Mouse (Mus musculus) cerebellum, postnatal 14 days (tissue): ENCODE measurements around the gene Ambra1.

ENCODE experiments used
- DNase-seq, 2 experiments: peaks; one replicate each; pipeline ENCODE4 v3.0.0; 2021; ENCODE audit warnings: mixed read lengths in 2 of 2

Gene Ambra1

DNA sequence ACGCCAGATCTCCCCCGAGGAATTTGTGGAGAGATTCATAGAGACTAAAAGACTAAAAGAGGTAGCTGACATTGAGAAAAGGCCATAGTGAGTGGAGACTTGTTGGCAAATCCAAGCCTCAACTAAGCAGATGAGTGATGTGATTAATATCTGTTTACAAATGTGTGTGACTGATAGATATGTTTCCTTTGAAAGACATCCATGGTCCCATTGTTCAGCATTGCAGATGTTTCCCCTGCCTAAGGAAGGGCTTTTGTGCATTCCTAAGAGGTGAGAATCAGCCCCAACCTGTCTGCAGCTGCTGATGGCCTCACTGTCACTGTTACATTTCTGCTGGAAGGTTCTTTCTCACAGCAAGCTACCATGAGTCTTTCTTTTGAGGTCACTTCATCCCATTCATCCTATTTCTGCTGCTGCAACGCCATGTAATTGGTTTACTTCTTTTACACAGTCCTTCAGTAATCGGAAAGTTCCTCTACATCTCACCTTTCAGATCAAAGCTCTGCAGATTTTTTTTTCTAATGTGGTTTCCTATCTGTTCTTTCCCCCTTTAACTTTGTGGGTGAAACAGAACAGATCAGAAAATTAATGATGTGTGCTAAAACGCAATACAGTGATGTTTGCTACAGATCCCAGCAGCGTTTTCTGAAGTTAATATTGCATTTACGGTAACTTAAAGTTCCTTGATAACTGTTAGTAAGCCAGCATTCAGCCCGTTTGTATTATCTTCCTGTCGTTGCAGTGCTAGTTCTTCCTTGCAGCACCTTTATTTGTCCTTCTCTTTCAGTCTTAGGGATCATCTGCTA is 146.3 kb downstream of the Ambra1 start:
- no peak for DNase-seq

- DNase-seq, result no peak
Measured at GRCm38 (mm10) chr2:91876806-91877140, 146.8 kb downstream of the Ambra1 start.

GRCm38 (mm10) chr2:91878387-91879180 is 148.7 kb downstream of the Ambra1 start:
- DNase-seq, result no peak

DNA sequence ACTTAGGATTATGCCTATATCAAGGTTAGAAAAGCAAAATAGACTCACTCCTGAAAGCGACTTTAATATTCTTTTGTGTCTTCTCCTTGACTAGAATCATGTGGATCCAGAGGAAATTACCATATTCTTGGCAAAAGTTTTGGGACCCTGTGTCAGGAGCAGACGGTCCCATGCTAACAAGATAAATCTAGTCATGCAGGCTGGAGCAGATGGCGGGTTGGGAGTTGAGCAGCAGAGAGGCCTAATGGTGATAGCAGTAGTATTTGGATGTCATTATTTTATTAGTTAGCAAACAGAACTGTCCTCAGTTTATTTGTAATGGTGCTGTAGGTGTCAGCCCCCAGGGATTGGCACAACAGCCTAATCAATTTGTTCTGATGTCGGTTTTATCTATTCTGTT is 154.0 kb downstream of the Ambra1 start:
- peak; percentile 48 to 62 for DNase-seq

DNA sequence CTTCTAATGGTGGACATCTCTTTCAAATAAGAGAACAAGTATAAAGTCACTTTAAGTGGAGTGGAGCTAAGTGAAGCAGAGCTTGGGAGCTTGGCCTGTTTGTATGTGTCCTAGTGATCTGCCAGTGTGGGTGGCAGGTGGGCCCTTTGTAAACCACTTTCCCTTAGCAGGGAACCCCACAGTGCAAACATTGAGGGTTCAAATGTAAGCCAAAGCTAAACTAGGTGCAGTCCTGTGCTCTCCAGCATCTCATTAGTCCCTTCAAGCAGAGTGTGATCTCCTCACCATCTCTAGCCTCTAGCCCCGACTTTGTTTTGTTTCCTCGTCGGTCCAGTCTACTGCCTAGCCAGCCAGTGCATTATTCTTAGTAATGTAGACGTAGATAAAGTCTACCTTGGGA is 154.7 kb downstream of the Ambra1 start:
- DNase-seq, result peak; percentile 4 to 25

DNA sequence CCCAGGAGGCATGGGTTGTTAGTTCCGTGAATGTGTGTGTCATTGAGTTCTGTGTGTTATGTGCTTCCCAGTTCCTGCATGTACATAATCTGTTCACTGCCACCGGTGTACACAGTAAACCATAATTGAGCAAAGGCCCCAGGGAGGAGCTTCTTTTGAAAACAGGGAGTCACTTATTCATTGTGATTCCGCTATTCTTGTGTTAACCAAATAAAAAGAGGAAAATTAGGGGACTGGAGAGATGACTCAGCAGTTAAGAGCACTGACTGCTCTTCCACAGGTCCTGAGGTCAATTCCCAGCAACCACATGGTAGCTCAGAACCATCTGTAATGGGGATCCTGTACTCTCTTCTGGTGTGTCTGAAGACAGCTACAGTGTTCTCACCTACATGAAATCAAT is 164.8 kb downstream of the Ambra1 start:
- DNase-seq, result no peak

- DNase-seq, result no peak
Measured at GRCm38 (mm10) chr2:91895401-91895800, 165.5 kb downstream of the Ambra1 start.

- no peak for DNase-seq
Measured at GRCm38 (mm10) chr2:91897968-91898367, 168.0 kb downstream of the Ambra1 start.

DNA sequence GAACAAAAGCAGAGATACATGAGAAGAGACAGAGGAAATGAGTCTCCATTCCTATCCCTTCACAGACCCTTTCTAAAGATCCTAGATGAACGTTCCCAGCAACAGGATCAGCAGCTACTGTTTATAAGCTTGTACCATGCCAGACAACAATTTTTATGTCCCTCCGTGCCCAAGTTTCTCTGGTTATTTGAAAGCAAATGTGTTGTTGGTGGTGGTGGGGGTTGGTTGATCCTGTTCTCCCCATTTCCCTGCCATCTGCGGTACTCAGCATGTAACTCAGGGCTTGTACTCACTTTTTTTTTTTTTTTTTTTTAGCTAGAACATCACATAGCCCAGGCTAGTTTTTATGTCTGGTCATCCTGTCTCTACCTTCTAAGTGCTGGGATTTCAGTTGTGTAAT is 169.2 kb downstream of the Ambra1 start:
- DNase-seq, result no peak

- DNase-seq, result no peak
Measured at GRCm38 (mm10) chr2:91900431-91900830, 170.5 kb downstream of the Ambra1 start.

- peak in 1 of 2 experiments; percentile 44 for DNase-seq
Measured at GRCm38 (mm10) chr2:91902336-91902735, 172.4 kb downstream of the Ambra1 start.

DNA sequence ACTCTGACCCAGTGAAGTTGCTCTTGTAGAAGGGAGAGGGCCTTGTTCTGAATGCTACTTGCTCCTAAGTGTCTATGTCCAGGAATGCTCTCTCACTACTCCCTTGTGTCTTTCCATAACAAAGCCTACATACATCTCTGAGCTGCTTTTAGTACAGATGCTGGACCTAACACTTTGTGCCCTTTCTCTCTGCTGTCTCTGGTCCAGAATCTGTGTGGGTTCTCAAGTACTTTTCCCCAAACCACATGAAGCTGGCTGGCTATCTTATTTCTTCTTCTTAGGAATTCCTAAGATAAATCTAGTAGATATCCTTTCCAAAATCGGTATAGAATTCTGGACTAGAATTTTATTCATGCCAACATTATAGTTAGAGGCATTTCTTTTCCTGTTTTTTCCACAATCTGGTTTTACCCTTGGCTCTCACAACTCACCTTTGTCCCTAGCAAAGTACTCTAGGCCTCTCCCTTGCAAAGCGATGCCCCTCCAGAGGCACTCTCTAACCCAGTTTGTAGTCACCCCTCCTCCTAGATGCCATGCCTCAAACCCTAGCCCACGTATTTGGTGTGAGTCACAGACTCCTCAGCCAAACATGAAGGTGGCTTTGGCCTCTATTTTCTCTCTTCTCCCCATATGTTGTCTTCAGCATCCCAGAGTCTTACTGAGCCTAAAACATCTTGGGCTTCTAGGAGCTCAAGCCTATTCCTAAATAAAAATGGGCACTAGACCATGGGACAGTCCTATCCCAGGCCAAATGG is 173.4 kb downstream of the Ambra1 start:
- DNase-seq, result no peak

GRCm38 (mm10) chr2:91904618-91905307 is 174.8 kb downstream of the Ambra1 start:
- DNase-seq, result peak; percentile 40 to 49

- DNase-seq, result no peak
Measured at GRCm38 (mm10) chr2:91906141-91906540, 176.2 kb downstream of the Ambra1 start.

- DNase-seq, result no peak
Measured at GRCm38 (mm10) chr2:91912616-91913015, 182.7 kb downstream of the Ambra1 start.

GRCm38 (mm10) chr2:91913328-91914110 is 183.6 kb downstream of the Ambra1 start:
- DNase-seq, result no peak

DNA sequence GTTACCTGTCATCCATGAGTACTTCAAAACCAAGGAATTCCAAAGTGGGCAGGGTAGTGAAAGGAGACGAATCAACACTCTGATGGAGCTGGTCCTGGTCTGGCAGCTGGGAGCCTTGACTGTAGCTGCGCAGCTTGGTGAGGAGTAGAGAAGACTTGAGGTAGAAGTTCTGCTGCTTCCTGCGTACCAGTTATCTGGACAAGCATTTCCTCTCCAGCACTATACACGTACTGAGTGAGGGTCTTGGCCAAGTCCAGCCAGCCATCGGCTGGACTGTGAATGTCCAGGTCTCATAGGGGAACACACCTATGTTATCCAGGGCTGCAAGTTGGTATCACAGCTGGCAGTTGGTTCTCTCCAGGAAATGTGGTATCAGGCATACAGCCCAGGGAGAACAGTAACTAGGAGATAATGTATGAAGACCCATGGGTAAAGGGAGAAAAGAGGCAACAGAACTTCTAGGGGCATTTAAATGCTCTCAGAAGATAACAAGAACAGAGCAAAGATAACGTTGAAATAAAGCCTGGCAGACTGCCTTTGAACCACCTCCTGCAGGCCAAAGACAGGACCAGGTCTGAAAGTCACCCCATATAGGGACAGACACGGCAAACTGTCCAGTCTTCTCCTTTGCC is 186.5 kb downstream of the Ambra1 start:
- DNase-seq, result no peak

- no peak for DNase-seq
Measured at GRCm38 (mm10) chr2:91917096-91917495, 187.2 kb downstream of the Ambra1 start.

- no peak for DNase-seq
Measured at GRCm38 (mm10) chr2:91920130-91920529, 190.2 kb downstream of the Ambra1 start.

- DNase-seq, result peak in 1 of 2 experiments; percentile 31
Measured at GRCm38 (mm10) chr2:91921181-91921789, 191.4 kb downstream of the Ambra1 start.
